Mouse (Mus musculus) spleen, adult 2 months (tissue): ENCODE measurements around the gene Ccdc171.

Experiments used
- CTCF ChIP-seq: fragments of 200-500 bp; IDR thresholded peaks from 2 replicates; pipeline ENCODE4 v1.5.1; 2011; ENCODE audit warnings: mild to moderate bottlenecking, inconsistent platforms; ENCODE audit not compliant: insufficient read depth, insufficient read length, insufficient replicate concordance; ENCODE audit errors: extremely low read depth
- POLR2A ChIP-seq: fragments of 200-500 bp; IDR thresholded peaks from 2 replicates; pipeline ENCODE4 v1.6.1; 2011; ENCODE audit warnings: low read depth, low read length, inconsistent platforms

- no peak for TF ChIP-seq CTCF
- no peak for TF ChIP-seq POLR2A
These were observed 144.2 kb downstream of the Ccdc171 start for GRCm38 (mm10) chr4:83669552-83669951.
